Mouse (Mus musculus): ENCODE measurements around the gene Gpha2.

Gene Gpha2

DNA sequence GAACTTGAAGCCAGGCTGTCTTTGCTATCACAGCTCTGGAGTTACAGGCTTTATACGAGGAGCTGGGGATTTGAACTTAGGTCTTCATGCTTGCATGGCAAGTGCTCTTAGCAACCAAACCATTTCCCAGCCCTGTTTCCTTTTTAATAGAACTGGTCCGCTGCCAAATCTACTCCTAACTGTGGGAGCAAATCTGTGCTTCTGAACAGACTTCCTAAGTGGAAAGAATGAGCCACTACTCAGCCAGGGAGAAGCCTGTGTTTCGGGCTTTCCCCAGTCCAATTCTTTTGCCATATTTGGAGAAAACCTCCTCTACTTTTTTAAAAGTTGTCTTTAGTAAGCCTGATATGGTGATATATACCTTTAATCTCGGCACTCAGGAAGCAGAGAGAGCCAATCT lies 46.6 kb downstream of the Gpha2 start:
- DNase-seq (ENCODE audit: low spot score), result peak; percentile 60

DNA sequence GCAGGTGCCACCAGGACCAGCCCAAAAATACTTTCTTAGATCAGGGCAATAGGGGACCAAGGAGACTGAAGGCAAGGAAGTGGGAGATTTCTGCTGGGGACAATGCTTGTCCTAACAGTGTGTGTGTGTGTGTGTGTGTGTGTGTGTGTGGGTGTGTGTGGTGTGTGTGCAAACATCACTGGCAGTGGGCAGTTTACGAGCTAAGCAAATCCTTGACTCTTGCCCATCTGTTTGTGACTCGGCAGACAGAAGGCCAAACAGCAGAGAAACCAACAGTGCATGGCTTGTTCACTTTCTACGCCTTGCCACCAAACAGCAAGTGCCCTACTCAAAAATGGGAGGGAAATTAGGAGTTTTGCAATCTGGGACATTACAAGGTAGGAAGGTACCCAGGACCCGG lies 47.4 kb downstream of the Gpha2 start:
- DNase-seq (ENCODE audit: low spot score), result no peak

DNA sequence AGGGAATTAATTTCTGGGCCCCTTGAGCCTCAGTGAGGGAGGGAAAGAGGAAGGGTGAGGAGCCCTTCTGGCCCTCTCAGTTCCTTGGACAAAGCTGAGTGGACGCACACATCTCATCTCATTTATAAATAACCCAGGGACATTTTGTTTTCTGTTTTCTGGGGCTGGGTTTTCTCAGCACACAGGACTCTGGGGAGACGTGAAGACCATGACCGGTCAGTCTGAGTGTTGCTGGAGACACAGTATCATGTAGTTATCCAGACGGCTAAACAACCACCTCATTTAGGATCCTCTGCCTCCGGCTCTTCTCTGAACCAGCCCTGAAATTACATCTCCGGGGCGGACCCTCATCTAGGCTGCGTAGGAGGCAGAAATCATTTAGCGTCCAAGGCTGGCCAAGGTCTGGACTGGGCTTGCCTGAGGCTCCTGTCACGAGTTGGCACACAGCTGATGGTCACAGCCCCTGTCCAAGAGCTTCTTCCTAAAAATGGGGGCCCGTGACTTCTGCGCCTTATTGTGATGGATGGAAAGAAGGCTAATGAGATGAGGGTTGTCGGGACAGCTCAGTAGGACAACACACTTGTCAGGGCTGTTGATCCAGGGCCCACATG lies 47.9 kb downstream of the Gpha2 start:
- no peak for DNase-seq (ENCODE audit: low spot score)

DNA sequence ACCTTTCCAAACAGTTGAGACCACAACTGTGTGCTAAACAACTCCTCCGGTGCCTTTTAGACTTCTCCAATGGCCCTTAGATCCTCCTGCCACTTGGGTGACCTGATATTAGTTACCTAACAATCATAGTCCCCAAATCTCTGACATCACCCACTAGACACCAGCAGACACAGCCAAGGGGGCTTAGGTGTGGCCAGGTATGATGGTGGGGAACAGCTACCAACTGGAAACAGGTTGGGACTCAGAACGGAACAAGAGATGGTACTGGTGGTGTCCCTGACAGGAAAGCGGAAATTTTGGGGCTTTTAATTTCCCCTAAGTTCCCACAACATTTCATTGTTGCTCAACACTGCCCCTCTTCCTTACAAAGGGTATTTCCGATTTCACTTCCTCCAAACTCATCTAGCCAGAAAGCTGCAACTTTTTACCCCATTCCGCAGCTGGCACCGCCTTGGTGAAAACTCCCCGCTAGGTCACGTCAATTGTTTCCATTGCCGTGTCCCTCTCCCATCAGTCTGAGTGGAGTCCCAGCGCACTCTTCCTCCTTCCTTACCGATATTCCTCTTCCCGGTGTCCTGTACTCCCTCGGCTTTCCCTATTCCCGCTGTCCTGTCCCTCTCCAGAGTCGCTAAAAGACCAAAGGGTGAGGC lies 49.7 kb downstream of the Gpha2 start:
- no peak for DNase-seq (ENCODE audit: low spot score)

DNA sequence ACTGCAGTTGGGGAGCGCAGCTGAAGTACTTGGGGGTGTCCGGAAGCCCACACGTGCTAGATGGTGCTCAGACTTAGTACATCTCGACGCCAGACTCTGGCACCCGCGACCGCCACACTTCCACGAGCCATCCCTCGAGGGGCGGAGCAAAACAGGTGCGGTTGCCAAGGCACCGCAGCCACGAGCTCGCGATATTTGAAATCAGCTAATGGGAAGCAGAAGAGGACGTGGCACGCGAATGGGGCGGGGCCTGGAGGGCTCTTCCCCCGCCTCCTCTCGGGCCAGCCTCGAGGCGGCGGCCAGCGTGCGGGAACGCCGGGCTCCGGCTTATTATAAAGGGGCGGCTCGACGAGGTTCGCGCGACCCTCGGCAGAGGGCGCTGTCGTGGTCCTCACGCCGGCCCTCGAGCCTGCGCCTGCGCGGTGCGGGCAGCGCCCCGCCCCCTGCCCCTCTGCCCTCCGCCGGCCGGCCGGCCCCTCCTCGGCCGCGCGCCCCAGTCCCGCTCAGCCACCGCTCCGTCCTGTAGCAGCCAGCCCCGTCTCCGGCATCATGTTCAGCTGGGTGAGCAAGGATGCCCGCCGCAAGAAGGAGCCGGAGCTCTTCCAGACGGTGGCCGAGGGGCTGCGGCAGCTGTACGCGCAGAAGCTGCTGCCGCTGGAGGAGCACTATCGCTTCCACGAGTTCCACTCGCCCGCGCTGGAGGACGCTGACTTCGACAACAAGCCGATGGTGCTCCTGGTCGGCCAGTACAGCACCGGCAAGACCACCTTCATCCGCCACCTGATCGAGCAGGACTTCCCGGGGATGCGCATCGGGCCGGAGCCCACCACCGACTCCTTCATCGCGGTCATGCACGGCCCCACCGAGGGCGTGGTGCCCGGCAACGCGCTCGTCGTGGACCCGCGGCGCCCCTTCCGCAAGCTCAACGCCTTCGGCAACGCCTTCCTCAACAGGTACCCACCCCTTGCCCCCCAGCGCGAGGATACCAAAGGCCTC lies 50.5 kb downstream of the Gpha2 start, which contains the start of gene Ehd1:
TSS of gene Ehd1 (plus strand) at position 300 of the 996 bp plus-strand sequence.
- DNase-seq (ENCODE audit: low spot score), result peak; percentile 98

All from layer of hippocampus, adult 11-12 months (tissue).